In the genomic region with DNA sequence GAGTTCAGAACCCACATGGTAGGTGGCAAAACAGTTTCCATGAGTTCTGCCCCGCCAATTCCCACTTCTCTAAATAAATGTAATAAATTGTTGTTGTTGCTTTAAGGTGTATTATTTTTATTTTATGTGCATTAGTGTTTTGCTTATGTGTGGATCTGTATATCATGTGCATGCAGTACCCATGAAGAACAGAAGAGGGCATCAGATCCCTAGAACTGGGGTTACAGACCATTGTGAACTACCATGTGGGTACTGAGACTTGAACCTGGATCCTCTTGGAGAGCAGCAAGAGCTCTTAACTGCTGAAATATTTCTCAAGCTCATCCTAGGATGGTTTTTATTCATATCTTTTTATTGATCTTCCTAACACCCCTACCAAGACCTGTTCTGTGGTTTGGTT, we compare ENCODE assay signal across 9 mouse cellular contexts. TPM values are rescaled to one million over a fixed set of nuclear protein-coding genes. Genes with fewer than 3 reads are reported as not detected.
DNase-seq lines count a peak whose midpoint lies in the region; ATAC-seq and TF ChIP-seq lines count a peak whose summit lies in the region.
"Had no signal": no experiment of that assay in that cellular context is flagged by ENCODE, and none has a peak within 500 bp of the region (broad histone marks: within the 10 kb centered on the region; RNA-seq: fewer than 3 reads in every experiment).

No protein-coding gene starts in this region.

- WGBS in midbrain, postnatal 0 days, result 80% methylated on average over 1 of the region's 1 CpGs
- WGBS in midbrain, embryonic 15.5 days, result 65% methylated on average over 1 of the region's 1 CpGs

- no peak overlapping the region for H3K4me3 ChIP-seq in gastrocnemius, adult 2 months
- H3K4me3 ChIP-seq in midbrain, postnatal 0 days (ENCODE audit: low read depth, low read length), result no peak overlapping the region
- H3K4me3 ChIP-seq in midbrain, embryonic 15.5 days, result no peak overlapping the region
- H3K4me3 ChIP-seq: megakaryocyte, embryonic 14.5 days had no signal

- ATAC-seq in midbrain, postnatal 0 days (ENCODE audit: low FRiP score), result no peak
- no peak for ATAC-seq in midbrain, embryonic 15.5 days (replicated peaks)

- no peaks in the 10 kb centered on the region for H3K9me3 ChIP-seq in midbrain, postnatal 0 days (ENCODE audit: low read length)
- H3K9me3 ChIP-seq in midbrain, embryonic 15.5 days, result no peaks in the 10 kb centered on the region
- H3K9me3 ChIP-seq: megakaryocyte, embryonic 14.5 days had no signal

- no peak overlapping the region for H3K4me2 ChIP-seq in midbrain, postnatal 0 days (ENCODE audit: low read depth, low read length, poor library complexity, severe bottlenecking)
- H3K4me2 ChIP-seq in midbrain, embryonic 15.5 days, result no peak overlapping the region

- no peak overlapping the region for H3K9ac ChIP-seq in midbrain, postnatal 0 days (replicated peaks; ENCODE audit: low read length, poor library complexity, severe bottlenecking)
- H3K9ac ChIP-seq in midbrain, embryonic 15.5 days, result no peak overlapping the region

- no peak overlapping the region for H3K27ac ChIP-seq in gastrocnemius, adult 2 months
- no peak overlapping the region for H3K27ac ChIP-seq in midbrain, postnatal 0 days (ENCODE audit: low read depth, low read length)
- no peak overlapping the region for H3K27ac ChIP-seq in midbrain, embryonic 15.5 days

- DNase-seq in gastrocnemius, adult 2 months, result no peak
- no peak for DNase-seq in gastrocnemius, adult 8-10 months (ENCODE audit: low spot score in 2 of 2)
- peak; percentile 22 for DNase-seq in midbrain, postnatal 0 days (ENCODE audit: low spot score)
- DNase-seq in c-Kit-positive CD71-positive TER-119-positive erythroid progenitor cells, embryonic 14.5 days (ENCODE audit: low spot score), result peak; percentile 66
- peak; percentile 58 for DNase-seq in kidney, postnatal 14 days
- DNase-seq in spleen, postnatal 10 days (ENCODE audit: low spot score in 2 of 2), result peak; percentile 37 to 73
- no peak for DNase-seq in frontal cortex, postnatal 10 days (ENCODE audit: low spot score in 2 of 2)

- no peaks in the 10 kb centered on the region for H3K36me3 ChIP-seq in midbrain, postnatal 0 days (ENCODE audit: insufficient read depth, low read length)
- H3K36me3 ChIP-seq in midbrain, embryonic 15.5 days (replicated peaks), result no peaks in the 10 kb centered on the region

- peak; percentile 79 for TF ChIP-seq CTCF in gastrocnemius, adult 2 months (IDR thresholded peaks at IDR 0.05)
- TF ChIP-seq CTCF in midbrain, postnatal 0 days (IDR thresholded peaks at IDR 0.05), result peak; percentile 68

- intact Hi-C loops in gastrocnemius, adult 2 months (cut with DNase I), result no loop called here

- no peaks in the 10 kb centered on the region for H3K27me3 ChIP-seq in midbrain, postnatal 0 days (ENCODE audit: insufficient read depth, low read length)
- no peaks in the 10 kb centered on the region for H3K27me3 ChIP-seq in midbrain, embryonic 15.5 days (replicated peaks)
- H3K27me3 ChIP-seq: megakaryocyte, embryonic 14.5 days had no signal

- peaks cover 17% of the 10 kb centered on the region for H3K4me1 ChIP-seq in midbrain, postnatal 0 days (ENCODE audit: insufficient read depth, low read length)
- H3K4me1 ChIP-seq in midbrain, embryonic 15.5 days, result peaks cover 35% of the 10 kb centered on the region

RNA-seq across cellular contexts. Expression of gene Snap29, which starts 2.9 kb away (rescaled TPM):
- total RNA-seq in gastrocnemius, adult 2 months (2021), result 10 to 100 TPM; 18.4 to 25.0 TPM
- 10 to 100 TPM; 17.1 to 21.0 (median 18.9) TPM for total RNA-seq in gastrocnemius, adult 8-10 months (2022)
- total RNA-seq in midbrain, postnatal 0 days (2014; rRNA removed), result 40.5 and 42.5 TPM in 2 replicates
- 14.5 and 16.2 TPM in 2 replicates for polyA plus RNA-seq in midbrain, postnatal 0 days (2015; fragmentation: Nextera tagmentation; extraction: Ambion mirVana)
- polyA plus RNA-seq in midbrain, embryonic 15.5 days (2015; fragmentation: Nextera tagmentation; extraction: Ambion mirVana), result 24.5 and 25.1 TPM in 2 replicates

RNA-seq across cellular contexts. Expression of gene Pi4ka, which starts 3.3 kb away (rescaled TPM):
- total RNA-seq in gastrocnemius, adult 2 months (2021), result 10 to 100 TPM; 20.2 to 24.3 TPM
- total RNA-seq in gastrocnemius, adult 8-10 months (2022), result 10 to 100 TPM; 21.0 to 24.0 (median 22.1) TPM
- total RNA-seq in midbrain, postnatal 0 days (2014; rRNA removed), result 122 and 135 TPM in 2 replicates
- polyA plus RNA-seq in midbrain, postnatal 0 days (2015; fragmentation: Nextera tagmentation; extraction: Ambion mirVana), result 46.5 and 49.3 TPM in 2 replicates
- polyA plus RNA-seq in midbrain, embryonic 15.5 days (2015; fragmentation: Nextera tagmentation; extraction: Ambion mirVana), result 68.4 and 77.8 TPM in 2 replicates

RNA-seq across cellular contexts. Expression of gene Crkl, which starts 48.9 kb away (rescaled TPM):
- 10 to 100 TPM; 21.6 to 28.3 TPM for total RNA-seq in gastrocnemius, adult 2 months (2021)
- total RNA-seq in gastrocnemius, adult 8-10 months (2022), result 10 to 100 TPM; 20.9 to 29.2 (median 22.4) TPM
- 47.8 and 54.4 TPM in 2 replicates for total RNA-seq in midbrain, postnatal 0 days (2014; rRNA removed)
- polyA plus RNA-seq in midbrain, postnatal 0 days (2015; fragmentation: Nextera tagmentation; extraction: Ambion mirVana), result 58.2 and 61.1 TPM in 2 replicates
- 83.2 and 89.6 TPM in 2 replicates for polyA plus RNA-seq in midbrain, embryonic 15.5 days (2015; fragmentation: Nextera tagmentation; extraction: Ambion mirVana)

Comparison
In these comparisons a context has a peak if more than half of its experiments do, and no peak if none do; other contexts are left out.
1. DNase-seq: peak in midbrain, postnatal 0 days (single experiment), c-Kit-positive CD71-positive TER-119-positive erythroid progenitor cells, embryonic 14.5 days (single experiment), kidney, postnatal 14 days (single experiment) and spleen, postnatal 10 days (2 of 2); none in gastrocnemius, adult 2 months (single experiment), gastrocnemius, adult 8-10 months (0 of 2) and frontal cortex, postnatal 10 days (0 of 2).